Mouse (Mus musculus): ENCODE results near the gene Pla2g1b. TPM values are rescaled to one million over a fixed set of nuclear protein-coding genes. Genes with fewer than 3 reads are reported as not detected.

The Pla2g1b gene
- polyA plus RNA-seq (2012; rRNA removed) = not detected in 2 replicates
- polyA plus RNA-seq (2014; fragmentation: Nextera tagmentation; extraction: Ambion mirVana) = not detected in 2 replicates

- no peak for DNase-seq (ENCODE audit: low spot score)
- Histone ChIP-seq H3K4me3 (replicated peaks; ENCODE audit: low read length) (no peak within 1 kb of the TSS), H3K27ac (replicated peaks; ENCODE audit: low read depth, low read length) (no peak within 1 kb of the TSS), H3K9ac (ENCODE audit: low read depth, low read length, severe bottlenecking) (no peak within 1 kb of the TSS), H3K36me3 (ENCODE audit: control insufficient read depth, insufficient read depth, low read length) (no peaks in the 10 kb centered on the region), H3K9me3 (ENCODE audit: control insufficient read depth, low read length) (no peaks in the 10 kb centered on the region), H3K27me3 (ENCODE audit: control insufficient read depth, insufficient read depth, low read length) (no peaks in the 10 kb centered on the region), H3K4me1 (ENCODE audit: control insufficient read depth, insufficient read depth, low read length) (no peaks in the 10 kb centered on the region), H3K4me2 (replicated peaks; ENCODE audit: low read depth, low read length, severe bottlenecking) (no peak within 1 kb of the TSS)
- 48% methylated on average over 9 of the region's 9 CpGs for WGBS
- ATAC-seq (ENCODE audit: low FRiP score, low read depth) = no peak
- no peak for TF ChIP-seq POLR2A (IDR thresholded peaks at IDR 0.05; ENCODE audit: borderline replicate concordance, extremely low read depth, insufficient read depth, insufficient read length)
These were observed at the start of gene Pla2g1b for GRCm38 (mm10) chr5:115465642-115466420. Pla2g1b (plus strand) TSS chr5:115466262.

- Histone ChIP-seq H3K36me3 (ENCODE audit: control insufficient read depth, insufficient read depth, low read length) (peaks cover 12% of the 10 kb centered on the region; the same call in 1 of the 2 replicates), H3K27me3 (ENCODE audit: control insufficient read depth, insufficient read depth, low read length) (no peaks in the 10 kb centered on the region), H3K9ac (ENCODE audit: low read depth, low read length, severe bottlenecking) (peak overlapping the region; percentile 96), H3K9me3 (ENCODE audit: control insufficient read depth, low read length) (no peaks in the 10 kb centered on the region), H3K27ac (replicated peaks; ENCODE audit: low read depth, low read length) (no peak overlapping the region), H3K4me3 (replicated peaks; ENCODE audit: low read length) (peak overlapping the region; percentile 92), H3K4me1 (ENCODE audit: control insufficient read depth, insufficient read depth, low read length) (peaks cover 19% of the 10 kb centered on the region), H3K4me2 (replicated peaks; ENCODE audit: low read depth, low read length, severe bottlenecking) (peak overlapping the region; percentile 91)
- ATAC-seq (ENCODE audit: low FRiP score, low read depth) = no peak; the same call in 1 of the 2 replicates
- 2% methylated on average over 18 of the region's 20 CpGs for WGBS
- no peak for DNase-seq (ENCODE audit: low spot score)
- no peak for TF ChIP-seq POLR2A (IDR thresholded peaks at IDR 0.05; ENCODE audit: borderline replicate concordance, extremely low read depth, insufficient read depth, insufficient read length)
These were observed 37.2 kb upstream of the Pla2g1b start for GRCm38 (mm10) chr5:115428831-115429358.

- Histone ChIP-seq H3K9me3 (ENCODE audit: control insufficient read depth, low read length) (no peaks in the 10 kb centered on the region), H3K4me2 (replicated peaks; ENCODE audit: low read depth, low read length, severe bottlenecking) (peak within 1 kb of the TSS; percentile 91), H3K4me3 (replicated peaks; ENCODE audit: low read length) (peak within 1 kb of the TSS; percentile 92), H3K36me3 (ENCODE audit: control insufficient read depth, insufficient read depth, low read length) (peaks cover 17% of the 10 kb centered on the region; the same call in 1 of the 2 replicates), H3K27ac (replicated peaks; ENCODE audit: low read depth, low read length) (peak within 1 kb of the TSS; percentile 63), H3K4me1 (ENCODE audit: control insufficient read depth, insufficient read depth, low read length) (peaks cover 26% of the 10 kb centered on the region), H3K27me3 (ENCODE audit: control insufficient read depth, insufficient read depth, low read length) (no peaks in the 10 kb centered on the region), H3K9ac (ENCODE audit: low read depth, low read length, severe bottlenecking) (peak within 1 kb of the TSS; percentile 96)
- WGBS = under 1% methylated on average over 34 of the region's 117 CpGs
- no peak for TF ChIP-seq POLR2A (IDR thresholded peaks at IDR 0.05; ENCODE audit: borderline replicate concordance, extremely low read depth, insufficient read depth, insufficient read length)
- ATAC-seq (ENCODE audit: low FRiP score, low read depth) (peak; percentile 81), DNase-seq (ENCODE audit: low spot score) (peak; percentile 42)
These were observed 36.5 kb upstream of the Pla2g1b start, which contains the start of gene Msi1 for GRCm38 (mm10) chr5:115429359-115430186. Msi1 (plus strand) TSS chr5:115429599.

- Histone ChIP-seq H3K27ac (replicated peaks; ENCODE audit: low read depth, low read length) (peak overlapping the region; percentile 63), H3K4me3 (replicated peaks; ENCODE audit: low read length) (peak overlapping the region; percentile 92), H3K4me2 (replicated peaks; ENCODE audit: low read depth, low read length, severe bottlenecking) (peak overlapping the region; percentile 91), H3K9ac (ENCODE audit: low read depth, low read length, severe bottlenecking) (peak overlapping the region; percentile 96), H3K27me3 (ENCODE audit: control insufficient read depth, insufficient read depth, low read length) (no peaks in the 10 kb centered on the region), H3K4me1 (ENCODE audit: control insufficient read depth, insufficient read depth, low read length) (peaks cover 34% of the 10 kb centered on the region), H3K36me3 (ENCODE audit: control insufficient read depth, insufficient read depth, low read length) (peaks cover 21% of the 10 kb centered on the region), H3K9me3 (ENCODE audit: control insufficient read depth, low read length) (no peaks in the 10 kb centered on the region)
- no peak for TF ChIP-seq POLR2A (IDR thresholded peaks at IDR 0.05; ENCODE audit: borderline replicate concordance, extremely low read depth, insufficient read depth, insufficient read length)
- ATAC-seq (ENCODE audit: low FRiP score, low read depth) = peak; percentile 5; the same call in 1 of the 2 replicates
- WGBS = 6% methylated on average over 43 of the region's 73 CpGs
- no peak for DNase-seq (ENCODE audit: low spot score)
These were observed 35.7 kb upstream of the Pla2g1b start for GRCm38 (mm10) chr5:115430187-115430960.
